Mouse (Mus musculus) spleen, postnatal 14 days (tissue): ENCODE data around the gene Gm13694.

Source experiments
- DNase-seq, 2 experiments: peaks; one replicate each; pipeline ENCODE4 v3.0.0; 2021 to 2022; ENCODE audit warnings: low spot score in 2 of 2

The Gm13694 gene

DNA sequence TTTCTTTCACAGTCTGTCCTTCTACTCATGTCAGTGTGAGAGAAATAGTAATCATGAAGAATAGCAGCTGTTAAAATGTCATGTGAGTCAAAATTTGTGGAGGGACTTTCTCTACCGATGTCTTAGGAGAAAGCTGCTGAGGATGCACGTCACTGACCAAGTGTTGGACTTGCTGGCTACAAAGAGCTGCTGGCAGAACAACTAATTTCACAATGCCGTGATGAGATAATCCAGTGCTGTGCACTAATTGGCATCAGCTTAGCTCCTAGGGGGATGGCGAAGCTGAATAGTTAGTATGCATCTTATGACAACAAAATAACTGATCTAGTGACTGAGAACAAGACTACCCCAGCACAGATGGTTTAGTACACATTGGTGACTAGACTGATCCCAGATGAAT is 46.5 kb downstream of the Gm13694 start:
- DNase-seq: no peak
